Mouse (Mus musculus) lung, postnatal 0 days (tissue): ENCODE results near the gene Cdh12.

Experiments used
- CTCF ChIP-seq: IDR thresholded peaks from 2 replicates; pipeline ENCODE4 v1.5.1; 2016; ENCODE audit warnings: antibody characterized with exemption, mild to moderate bottlenecking
- EP300 ChIP-seq: IDR thresholded peaks from 2 replicates; pipeline ENCODE4 v1.6.1; 2016; ENCODE audit warnings: antibody characterized with exemption, mild to moderate bottlenecking, control low read depth

GRCm38 (mm10) chr15:21180191-21180590 is 731.1 kb downstream of the Cdh12 start:
- TF ChIP-seq CTCF (no peak), EP300 (no peak)
